Mouse (Mus musculus) lung, postnatal 0 days (tissue): ENCODE results near the gene Hook2. TPM values are rescaled to one million over a fixed set of nuclear protein-coding genes. Genes with fewer than 3 reads are reported as not detected.
A peak's percentile ranks its signal among the peaks of the same experiment; 100 is the strongest.

Experiments
- ATAC-seq: fragments of 200-750 bp; cut with Nextera tagmentation; 2 replicates; pipeline ENCODE4 v1.8.0; 2017; ENCODE audit warnings: moderate library complexity
- DNase-seq: peaks from one replicate; pipeline ENCODE4 v3.0.0-alpha.2; 2016; ENCODE audit warnings: low spot score
- H3K27ac ChIP-seq: fragments of 300-500 bp; sonication (generic); 2 replicates; pipeline ENCODE4 v1.5.1; 2014; ENCODE audit warnings: antibody characterized with exemption, mild to moderate bottlenecking, low read length, mixed read lengths
- H3K27me3 ChIP-seq: fragments of 300-500 bp; sonication (generic); replicated peaks from 2 replicates; pipeline ENCODE4 v1.6.1; 2014; ENCODE audit warnings: low read length, mixed read lengths; ENCODE audit not compliant: insufficient read depth
- H3K36me3 ChIP-seq: fragments of 300-500 bp; sonication (generic); 2 replicates; pipeline ENCODE4 v1.6.1; 2014; ENCODE audit warnings: low read length, mixed read lengths; ENCODE audit not compliant: insufficient read depth
- H3K4me1 ChIP-seq: fragments of 300-500 bp; sonication (generic); 2 replicates; pipeline ENCODE4 v1.6.1; 2014; ENCODE audit warnings: antibody characterized with exemption, low read depth, low read length, mixed read lengths; ENCODE audit not compliant: insufficient read depth
- H3K4me2 ChIP-seq: fragments of 300-500 bp; sonication (generic); replicated peaks from 2 replicates; pipeline ENCODE4 v1.6.1; 2014; ENCODE audit warnings: low read depth, mild to moderate bottlenecking, low read length, moderate library complexity, mixed read lengths
- H3K4me3 ChIP-seq: fragments of 300-500 bp; sonication (generic); 2 replicates; pipeline ENCODE4 v1.5.1; 2014; ENCODE audit warnings: low read depth, low read length
- H3K9ac ChIP-seq: fragments of 300-500 bp; sonication (generic); replicated peaks from 2 replicates; pipeline ENCODE4 v1.6.1; 2014; ENCODE audit warnings: low read depth, mild to moderate bottlenecking
- H3K9me3 ChIP-seq: fragments of 300-500 bp; sonication (generic); 2 replicates; pipeline ENCODE4 v1.6.1; 2016; ENCODE audit warnings: low read length, mixed read lengths
- CTCF ChIP-seq: IDR thresholded peaks from 2 replicates; pipeline ENCODE4 v1.5.1; 2016; ENCODE audit warnings: antibody characterized with exemption, mild to moderate bottlenecking
- EP300 ChIP-seq: IDR thresholded peaks from 2 replicates; pipeline ENCODE4 v1.6.1; 2016; ENCODE audit warnings: antibody characterized with exemption, mild to moderate bottlenecking, control low read depth
- WGBS: fragments of 180-500 bp; shearing (Covaris S2); extraction: QIAGEN DNeasy Blood & Tissue Kit; methylation state at CpG from one replicate; pipeline ENCODE4 v1.1.7; 2014; 5-methylcytosine and 5-hydroxymethylcytosine counted together
- polyA plus RNA-seq: library from polyadenylated mRNA; unstranded; fragments of >200 nt; fragmentation: Nextera tagmentation; extraction: Ambion mirVana; gene quantifications from 2 replicates; pipeline ENCODE4 v1.2.1, GENCODE M21; 2015

The Hook2 gene
- polyA plus RNA-seq, 1 experiment from 2014 or later, result 19.2 TPM

GRCm38 (mm10) chr8:84947241-84947545, 43.2 kb upstream of the Hook2 start:
- ATAC-seq (peak; percentile 33; the same call in 1 of the 2 replicates), DNase-seq (peak; percentile 58)
- TF ChIP-seq CTCF, result no peak
- TF ChIP-seq EP300, result no peak

GRCm38 (mm10) chr8:84949753-84950152, 40.6 kb upstream of the Hook2 start:
- ATAC-seq (no peak), DNase-seq (no peak)
- H3K4me1 ChIP-seq, result no peaks in the 10 kb centered on the region
- no peak for TF ChIP-seq EP300
- TF ChIP-seq CTCF, result no peak
- no peaks in the 10 kb centered on the region for H3K36me3 ChIP-seq
- H3K27me3 ChIP-seq, result peaks cover 35% of the 10 kb centered on the region
- H3K9ac ChIP-seq, result no peak overlapping the region
- H3K9me3 ChIP-seq, result no peaks in the 10 kb centered on the region
- H3K4me2 ChIP-seq, result no peak overlapping the region
- H3K4me3 ChIP-seq, result no peak overlapping the region
- H3K27ac ChIP-seq, result no peak overlapping the region
- 18% methylated on average over 12 of the region's 12 CpGs for WGBS

More at GRCm38 (mm10) chr8:84947241-84947545, 43.2 kb upstream of the Hook2 start:
- H3K4me1 ChIP-seq, result no peaks in the 10 kb centered on the region
- H3K9me3 ChIP-seq, result no peaks in the 10 kb centered on the region
- no peak overlapping the region for H3K4me2 ChIP-seq
- no peak overlapping the region for H3K27ac ChIP-seq
- H3K4me3 ChIP-seq, result no peak overlapping the region
- 14% methylated on average over 9 of the region's 9 CpGs for WGBS
- no peaks in the 10 kb centered on the region for H3K36me3 ChIP-seq
- H3K27me3 ChIP-seq, result peaks cover 48% of the 10 kb centered on the region
- no peak overlapping the region for H3K9ac ChIP-seq

DNA sequence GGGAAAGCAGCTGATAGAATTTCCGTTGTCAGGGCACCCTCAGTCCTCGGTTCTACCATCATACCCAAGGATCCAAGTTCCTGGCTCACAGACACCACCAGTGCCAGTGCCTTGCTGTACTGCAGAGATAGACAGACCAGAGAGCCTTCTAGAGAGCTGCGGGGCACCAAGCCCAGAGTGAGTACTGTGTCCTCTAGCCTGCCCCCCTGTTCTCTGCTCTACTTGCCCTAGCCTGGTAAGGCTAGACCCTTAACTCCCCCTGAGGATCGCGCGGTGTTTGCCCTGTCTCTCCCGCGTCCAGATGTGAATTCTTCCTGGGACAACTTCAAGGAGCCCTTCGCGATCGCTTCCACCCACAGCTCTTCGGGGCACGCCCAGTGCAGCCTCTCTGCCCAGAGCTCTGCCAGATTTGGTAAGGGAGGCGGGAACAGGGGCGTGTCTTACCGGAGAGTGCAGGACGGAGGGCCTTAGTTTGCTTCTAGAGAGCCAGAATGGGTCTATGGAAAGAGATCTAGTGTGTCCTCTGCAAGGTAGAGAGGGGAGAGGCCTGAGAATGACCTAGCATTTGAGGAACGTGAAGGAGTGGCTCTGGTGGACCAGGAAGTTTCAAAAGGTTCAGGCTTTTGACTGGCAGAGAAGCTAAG, 37.7 kb upstream of the Hook2 start:
- Histone ChIP-seq H3K36me3 (no peaks in the 10 kb centered on the region), H3K27me3 (peaks cover 8% of the 10 kb centered on the region; the same call in 1 of the 2 replicates), H3K27ac (no peak overlapping the region), H3K4me2 (peak overlapping the region; percentile 27; the same call in 1 of the 2 replicates), H3K4me1 (no peaks in the 10 kb centered on the region), H3K4me3 (no peak overlapping the region), H3K9me3 (no peaks in the 10 kb centered on the region), H3K9ac (no peak overlapping the region)
- peak; percentile 56 for DNase-seq
- ATAC-seq, result peak; percentile 77
- TF ChIP-seq EP300 (no peak), CTCF (no peak)
- WGBS, result 9% methylated on average over 18 of the region's 18 CpGs

GRCm38 (mm10) chr8:84956768-84957167, 33.6 kb upstream of the Hook2 start:
- peak; percentile 71 for DNase-seq
- WGBS, result 44% methylated on average over 2 of the region's 2 CpGs
- TF ChIP-seq EP300 (no peak), CTCF (peak; percentile 85)

DNA sequence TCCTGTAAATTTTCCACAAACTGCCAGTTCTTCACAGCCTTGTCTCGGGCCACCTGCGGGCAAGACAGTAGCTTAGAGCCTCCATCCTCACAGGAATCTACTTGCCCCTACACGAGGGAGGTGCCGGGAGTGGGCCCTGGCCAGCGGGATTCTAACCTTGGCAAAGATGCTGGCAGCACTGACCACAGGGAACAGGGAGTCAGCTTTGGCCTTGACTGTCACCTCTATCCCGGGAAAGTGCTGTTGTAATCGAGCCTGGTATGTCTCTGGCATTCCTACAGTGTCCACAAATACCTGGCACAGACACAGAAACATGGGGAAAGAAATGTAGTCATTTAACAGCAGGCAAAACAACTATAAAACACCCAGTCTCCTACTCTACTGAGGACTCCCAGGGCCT, 30.6 kb upstream of the Hook2 start:
- H3K4me2 ChIP-seq, result no peak overlapping the region
- no peaks in the 10 kb centered on the region for H3K9me3 ChIP-seq
- H3K4me3 ChIP-seq, result no peak overlapping the region
- no peak overlapping the region for H3K9ac ChIP-seq
- H3K36me3 ChIP-seq, result no peaks in the 10 kb centered on the region
- no peak for TF ChIP-seq CTCF
- no peak for TF ChIP-seq EP300
- no peaks in the 10 kb centered on the region for H3K4me1 ChIP-seq
- H3K27ac ChIP-seq, result no peak overlapping the region
- ATAC-seq (no peak), DNase-seq (no peak)
- no peaks in the 10 kb centered on the region for H3K27me3 ChIP-seq
- 84% methylated on average over 7 of the region's 7 CpGs for WGBS

More at GRCm38 (mm10) chr8:84956768-84957167, 33.6 kb upstream of the Hook2 start:
- no peaks in the 10 kb centered on the region for H3K36me3 ChIP-seq
- no peaks in the 10 kb centered on the region for H3K4me1 ChIP-seq
- no peak overlapping the region for H3K4me3 ChIP-seq
- H3K4me2 ChIP-seq, result no peak overlapping the region
- H3K27me3 ChIP-seq, result no peaks in the 10 kb centered on the region
- no peaks in the 10 kb centered on the region for H3K9me3 ChIP-seq
- no peak overlapping the region for H3K27ac ChIP-seq
- H3K9ac ChIP-seq, result no peak overlapping the region
- ATAC-seq, result no peak

GRCm38 (mm10) chr8:84963952-84964351, 26.5 kb upstream of the Hook2 start:
- ATAC-seq, result no peak
- WGBS, result 81% methylated on average over 4 of the region's 4 CpGs
- DNase-seq, result no peak

More at GRCm38 (mm10) chr8:84963952-84964351, 26.5 kb upstream of the Hook2 start:
- no peak overlapping the region for H3K27ac ChIP-seq
- no peak overlapping the region for H3K4me3 ChIP-seq
- H3K9me3 ChIP-seq, result no peaks in the 10 kb centered on the region
- no peaks in the 10 kb centered on the region for H3K36me3 ChIP-seq
- H3K4me2 ChIP-seq, result no peak overlapping the region
- peaks cover 14% of the 10 kb centered on the region; the same call in 1 of the 2 replicates for H3K4me1 ChIP-seq
- no peak overlapping the region for H3K9ac ChIP-seq
- peak; percentile 24; the same call in 1 of the 2 replicates for TF ChIP-seq CTCF
- no peak for TF ChIP-seq EP300
- no peaks in the 10 kb centered on the region for H3K27me3 ChIP-seq
